Mouse (Mus musculus): ENCODE data around the gene Creg2.

DNA sequence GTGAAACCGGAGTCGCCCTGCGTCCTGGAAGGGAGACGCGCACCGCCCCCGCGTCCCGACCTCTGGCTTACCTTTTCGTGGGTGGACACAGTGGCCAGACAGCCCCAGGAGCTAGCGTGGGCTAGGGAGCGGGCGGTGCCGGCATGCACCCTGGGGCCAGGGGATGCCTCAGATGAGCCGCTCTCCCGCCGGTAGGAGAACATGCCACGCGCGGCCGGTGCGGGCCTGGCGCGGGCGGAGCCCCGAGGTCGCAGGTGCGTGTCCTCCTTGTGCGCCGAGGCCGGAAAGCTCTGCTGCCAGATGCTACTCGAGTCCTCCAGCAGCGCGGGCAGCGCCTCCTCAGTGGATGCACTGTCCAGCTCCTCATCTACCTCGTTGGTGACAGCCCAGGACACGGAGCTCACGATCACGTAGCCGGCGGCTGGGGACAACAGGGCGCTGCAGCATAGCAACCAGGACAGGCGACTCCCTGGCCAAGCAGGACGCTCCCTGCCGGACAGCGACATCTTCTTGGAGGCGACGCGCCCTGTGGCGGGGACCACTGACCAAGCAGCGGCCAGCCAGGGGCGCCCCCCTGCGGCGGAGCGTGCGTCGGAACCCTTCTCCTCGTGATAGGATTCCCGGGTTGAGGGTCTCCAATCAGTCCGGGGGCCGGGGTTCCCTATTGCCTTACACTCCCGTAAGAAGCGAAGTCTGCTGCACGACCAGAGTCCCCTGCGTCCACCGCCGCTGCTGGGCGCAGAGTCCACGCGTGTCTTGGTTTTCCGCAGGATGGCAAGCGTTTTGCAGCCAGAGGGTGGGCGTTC lies 636 bp downstream of the Creg2 start:
- TF ChIP-seq CTCF (IDR thresholded peaks at IDR 0.05; ENCODE audit: extremely low read depth, insufficient read length, insufficient replicate concordance, low read depth, low read length), result peak; percentile 39; the same call in 1 of the 2 replicates
- TF ChIP-seq POLR2A (IDR thresholded peaks at IDR 0.05; ENCODE audit: low read depth, low read length), result no peak

Measured in small intestine, adult 2 months (tissue).